Mouse (Mus musculus): ENCODE results near the gene Wscd2. TPM values are rescaled to one million over a fixed set of nuclear protein-coding genes. Genes with fewer than 3 reads are reported as not detected.

Gene Wscd2
- total and polyA plus RNA-seq, 3 experiments: not detected

DNA sequence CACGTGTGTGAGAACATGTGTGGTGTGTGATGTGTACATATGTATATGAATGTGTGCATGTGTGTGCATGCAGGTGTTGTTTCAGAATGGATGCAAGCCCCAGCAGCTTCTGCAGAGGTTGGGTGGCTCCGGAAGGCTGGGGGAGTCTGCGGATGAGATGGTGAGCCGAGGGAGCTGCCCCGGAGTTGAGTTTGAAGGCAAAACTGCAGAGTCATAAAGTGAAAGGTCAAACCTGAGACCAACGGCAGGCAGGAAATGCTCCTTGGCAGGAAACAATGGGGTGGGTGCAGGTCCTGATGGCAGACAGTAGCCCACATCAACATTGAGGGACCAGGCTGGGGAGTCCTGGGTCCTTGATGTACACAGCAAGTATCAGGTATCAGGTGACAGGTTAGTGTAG lies 15.9 kb downstream of the Wscd2 start:
- Histone ChIP-seq H3K36me3 (ENCODE audit: control insufficient read depth in 1 of 2, insufficient read depth in 2 of 2, low read length in 2 of 2) (no peaks in the 10 kb centered on the region), H3K79me2 (ENCODE audit: control insufficient read depth, insufficient read depth, low read length, poor library complexity) (no peaks in the 10 kb centered on the region), H3K27me3 (ENCODE audit: control insufficient read depth in 1 of 2, insufficient read depth in 2 of 2, low read length in 2 of 2) (no peaks in the 10 kb centered on the region), H3K9ac (ENCODE audit: control insufficient read depth, low read depth, low read length, poor library complexity, severe bottlenecking) (no peak overlapping the region), H3K27ac (ENCODE audit: control insufficient read depth, low read depth, low read length) (no peak overlapping the region), H3K4me3 (ENCODE audit: control insufficient read depth in 1 of 2, insufficient read depth in 1 of 2, low read depth in 2 of 2, low read length in 2 of 2) (no peak overlapping the region), H3K9me3 (replicated peaks; ENCODE audit: insufficient read depth, low read length) (no peaks in the 10 kb centered on the region), H3K4me1 (ENCODE audit: control insufficient read depth in 1 of 2, insufficient read depth in 2 of 2, low read length in 2 of 2) (no peaks in the 10 kb centered on the region)
- TF ChIP-seq POLR2AphosphoS2 (IDR thresholded peaks at IDR 0.05; ENCODE audit: low read length) (no peak), MYC (IDR thresholded peaks at IDR 0.05; ENCODE audit: low read depth, low read length) (no peak), EP300 (IDR thresholded peaks at IDR 0.05; ENCODE audit: low read depth in 1 of 2, low read length in 2 of 2) (no peak), MAX (IDR thresholded peaks at IDR 0.05; ENCODE audit: low read length) (no peak), GATA1 (IDR thresholded peaks at IDR 0.05; ENCODE audit: low read depth, low read length) (no peak), RCOR1 (IDR thresholded peaks at IDR 0.05; ENCODE audit: low read depth, low read length) (no peak), POLR2AphosphoS5 (IDR thresholded peaks at IDR 0.05; ENCODE audit: borderline replicate concordance, low read depth, low read length) (no peak), MYB (IDR thresholded peaks at IDR 0.05; ENCODE audit: low read depth, low read length) (no peak), CHD1 (IDR thresholded peaks at IDR 0.05; ENCODE audit: low read depth, low read length) (no peak), HCFC1 (IDR thresholded peaks at IDR 0.05; ENCODE audit: low read depth, low read length) (no peak), BHLHE40 (IDR thresholded peaks at IDR 0.05; ENCODE audit: borderline replicate concordance, low read depth, low read length) (no peak)
- no peak for DNase-seq (ENCODE audit: low read depth, low spot score)

DNA sequence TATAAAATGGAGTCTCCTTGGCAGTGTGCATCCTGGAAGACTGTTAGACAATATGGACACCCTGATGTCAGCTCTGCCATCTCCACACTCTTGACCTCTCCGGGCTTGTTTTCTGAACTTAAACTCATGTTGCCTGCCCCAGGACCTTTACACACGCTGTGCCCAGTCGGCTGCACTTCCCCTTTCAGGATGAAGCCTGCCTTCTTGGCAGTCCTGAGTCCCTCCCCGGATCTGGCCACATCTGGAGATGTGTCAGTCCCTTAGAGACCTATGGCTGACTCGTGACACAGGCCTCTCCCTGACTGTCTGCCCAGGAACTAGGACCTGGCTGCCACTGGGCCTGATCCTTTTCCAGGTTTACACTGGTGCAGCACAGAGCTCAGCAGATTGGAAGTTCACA lies 16.6 kb downstream of the Wscd2 start:
- no peak for TF ChIP-seq USF2 (IDR thresholded peaks at IDR 0.05; ENCODE audit: borderline replicate concordance in 1 of 2, insufficient read depth in 1 of 2, low read depth in 1 of 2, low read length in 2 of 2)
- no peak for TF ChIP-seq MAFK (IDR thresholded peaks at IDR 0.05; ENCODE audit: borderline replicate concordance, low read depth, low read length)
- TF ChIP-seq KAT2A (conservative IDR thresholded peaks at IDR 0.05; ENCODE audit: low read depth, low read length): no peak
- no peak for TF ChIP-seq UBTF (IDR thresholded peaks at IDR 0.05; ENCODE audit: borderline replicate concordance, insufficient read depth, low read depth, low read length)
- no peak for TF ChIP-seq ETS1 (IDR thresholded peaks at IDR 0.05; ENCODE audit: low read depth, low read length)
- no peak for TF ChIP-seq MAZ (IDR thresholded peaks at IDR 0.05; ENCODE audit: low read depth, low read length)
- TF ChIP-seq ZNF384 (IDR thresholded peaks at IDR 0.05; ENCODE audit: low read depth, low read length): no peak
- no peak for TF ChIP-seq MYB (IDR thresholded peaks at IDR 0.05; ENCODE audit: low read depth, low read length)
- no peak for TF ChIP-seq SMC3 (IDR thresholded peaks at IDR 0.05; ENCODE audit: low read depth, low read length)
- no peak for TF ChIP-seq POLR2A (IDR thresholded peaks at IDR 0.05; ENCODE audit: control insufficient read depth in 1 of 2, insufficient read depth in 1 of 2, low read depth in 1 of 2, low read length in 2 of 2, poor library complexity in 1 of 2)
- no peak for TF ChIP-seq E2F4 (IDR thresholded peaks at IDR 0.05; ENCODE audit: borderline replicate concordance, low read depth, low read length)
- no peak for TF ChIP-seq ZKSCAN1 (IDR thresholded peaks at IDR 0.05; ENCODE audit: low read depth, low read length)
- H3K79me2 ChIP-seq (ENCODE audit: control insufficient read depth, insufficient read depth, low read length, poor library complexity): no peaks in the 10 kb centered on the region
- no peak for DNase-seq (ENCODE audit: low read depth, low spot score)
- H3K27me3 ChIP-seq (ENCODE audit: control insufficient read depth in 1 of 2, insufficient read depth in 2 of 2, low read length in 2 of 2): no peaks in the 10 kb centered on the region
- no peaks in the 10 kb centered on the region for H3K36me3 ChIP-seq (ENCODE audit: control insufficient read depth in 1 of 2, insufficient read depth in 2 of 2, low read length in 2 of 2)
- H3K9ac ChIP-seq (ENCODE audit: control insufficient read depth, low read depth, low read length, poor library complexity, severe bottlenecking): no peak overlapping the region
- H3K27ac ChIP-seq (ENCODE audit: control insufficient read depth, low read depth, low read length): no peak overlapping the region
- no peaks in the 10 kb centered on the region for H3K4me1 ChIP-seq (ENCODE audit: control insufficient read depth in 1 of 2, insufficient read depth in 2 of 2, low read length in 2 of 2)
- H3K9me3 ChIP-seq (replicated peaks; ENCODE audit: insufficient read depth, low read length): no peaks in the 10 kb centered on the region
- H3K4me3 ChIP-seq (ENCODE audit: control insufficient read depth in 1 of 2, insufficient read depth in 1 of 2, low read depth in 2 of 2, low read length in 2 of 2): no peak overlapping the region
